Mouse (Mus musculus): ENCODE data around the gene Caln1.
"Not testable (repeated sequence)": the region's sequence is repeated elsewhere in the genome, so short reads cannot be mapped to it uniquely, and the experiment has no call there.

Caln1 gene

DNA sequence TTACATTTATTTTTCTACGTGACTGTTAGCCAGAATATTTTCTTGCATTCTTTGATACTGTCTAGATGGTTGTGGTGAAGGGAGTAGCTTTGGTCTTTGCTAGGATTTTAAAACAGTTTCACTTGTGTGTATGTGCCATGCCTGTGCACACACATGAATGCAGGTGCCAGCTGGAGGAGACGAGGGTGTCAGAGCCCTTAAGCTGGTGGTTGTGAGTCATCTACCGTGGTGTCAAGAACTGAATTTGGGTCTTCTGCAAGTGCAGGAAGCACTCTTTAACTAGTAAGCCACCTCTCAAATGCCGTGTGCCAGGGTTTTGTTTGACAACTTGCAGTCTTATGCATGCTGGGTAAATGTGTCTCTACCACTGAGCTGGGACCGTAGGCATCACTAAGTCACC, 178.2 kb downstream of the Caln1 start:
- DNase-seq (ENCODE audit: low spot score), result no peak

DNA sequence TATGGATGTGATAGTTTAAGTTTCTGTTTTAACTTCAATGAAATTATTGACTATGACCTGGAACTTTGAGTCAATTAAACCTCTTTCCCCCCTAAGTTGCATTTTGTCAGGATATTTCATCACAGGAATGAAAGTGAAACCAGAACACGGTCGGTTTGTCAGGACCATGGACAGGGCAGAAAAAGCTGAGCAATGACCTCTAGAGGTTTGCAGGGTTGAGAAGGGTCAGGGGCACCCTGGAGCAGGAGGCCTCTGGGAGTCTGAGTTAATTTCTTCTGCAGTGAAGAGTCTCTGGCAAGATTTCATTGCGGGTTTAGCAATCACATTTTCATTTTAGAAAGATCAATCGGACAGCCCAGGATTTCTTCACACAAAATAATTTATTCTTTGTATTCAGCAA, 184.7 kb downstream of the Caln1 start:
- DNase-seq (ENCODE audit: low spot score), result no peak

DNA sequence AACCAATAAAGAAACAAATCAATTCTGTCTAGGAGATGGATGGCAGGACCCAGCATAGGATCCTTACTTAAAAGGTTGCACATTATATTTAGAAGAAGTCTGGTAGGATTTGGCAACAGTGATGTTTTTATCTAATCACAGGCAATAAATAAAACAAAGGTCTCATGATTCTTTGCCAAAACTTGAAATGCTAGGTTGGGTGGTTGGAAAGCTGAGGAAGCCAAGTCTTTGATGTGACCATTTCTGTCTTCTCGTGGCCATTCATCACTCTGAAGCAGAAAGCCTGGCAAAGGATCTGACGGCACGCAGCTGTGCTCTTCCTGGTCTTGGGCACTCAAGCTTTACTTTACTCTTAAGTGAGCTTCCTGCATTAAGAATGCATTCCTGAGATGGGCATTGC, 193.9 kb downstream of the Caln1 start:
- DNase-seq (ENCODE audit: low spot score), result no peak

DNA sequence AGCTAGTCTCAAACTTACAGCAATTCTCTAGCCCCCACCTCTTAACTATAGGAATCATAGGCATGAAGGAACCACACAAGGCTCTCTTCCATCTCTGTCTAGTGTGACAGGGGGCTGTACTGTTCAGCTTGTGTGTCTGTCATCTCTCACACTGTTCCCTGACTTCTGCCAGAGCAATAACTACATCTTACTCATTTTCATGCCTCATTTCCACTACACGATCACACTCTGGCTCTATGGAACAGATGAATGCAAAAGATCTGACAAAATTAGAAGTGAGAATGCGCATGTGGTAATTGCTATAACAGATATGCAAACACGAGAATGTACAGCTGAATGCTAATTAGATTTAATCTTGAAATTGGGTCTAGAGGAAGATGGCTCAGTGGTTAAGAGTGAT, 196.7 kb downstream of the Caln1 start:
- no peak for DNase-seq (ENCODE audit: low spot score)

DNA sequence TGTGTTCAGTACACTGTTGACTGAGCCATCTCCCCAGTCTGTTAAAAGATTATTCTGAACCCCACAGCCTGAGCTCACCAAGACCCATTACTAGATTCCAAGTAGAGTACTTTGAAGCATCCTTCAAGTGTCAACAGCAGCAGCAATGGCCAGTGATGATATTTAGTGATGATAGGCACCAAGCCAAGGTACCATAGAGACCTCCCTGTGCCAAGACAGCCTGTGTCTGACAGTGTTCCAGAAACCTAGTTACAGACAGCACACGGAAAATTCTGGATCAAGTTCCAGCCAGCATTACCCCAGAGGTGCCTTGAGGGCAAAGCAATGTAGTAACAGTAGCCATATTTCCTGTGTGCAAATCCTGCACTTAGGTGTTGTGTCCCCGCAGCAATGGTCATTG, 208.3 kb downstream of the Caln1 start:
- no peak for DNase-seq (ENCODE audit: low spot score)

DNA sequence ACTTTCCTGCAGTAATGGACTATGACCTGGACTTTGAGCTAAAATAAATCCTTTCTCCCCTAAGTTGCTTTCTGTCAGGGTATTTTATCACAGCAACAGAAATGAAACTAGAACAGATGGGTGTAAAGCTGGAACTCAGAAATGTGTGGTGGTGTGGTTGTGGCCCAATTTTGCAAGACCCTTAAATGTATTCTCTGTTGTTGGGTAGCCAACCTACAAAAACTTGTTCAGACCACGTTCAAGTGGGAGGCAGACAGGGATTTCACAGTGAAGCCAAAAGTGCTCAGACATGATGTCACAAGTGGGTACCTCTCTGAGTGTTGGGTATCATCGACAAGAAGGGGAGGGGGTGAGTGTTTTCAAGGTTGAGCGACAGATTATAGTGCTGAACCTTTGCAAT, 214.8 kb downstream of the Caln1 start:
- no peak for DNase-seq (ENCODE audit: low spot score)

DNA sequence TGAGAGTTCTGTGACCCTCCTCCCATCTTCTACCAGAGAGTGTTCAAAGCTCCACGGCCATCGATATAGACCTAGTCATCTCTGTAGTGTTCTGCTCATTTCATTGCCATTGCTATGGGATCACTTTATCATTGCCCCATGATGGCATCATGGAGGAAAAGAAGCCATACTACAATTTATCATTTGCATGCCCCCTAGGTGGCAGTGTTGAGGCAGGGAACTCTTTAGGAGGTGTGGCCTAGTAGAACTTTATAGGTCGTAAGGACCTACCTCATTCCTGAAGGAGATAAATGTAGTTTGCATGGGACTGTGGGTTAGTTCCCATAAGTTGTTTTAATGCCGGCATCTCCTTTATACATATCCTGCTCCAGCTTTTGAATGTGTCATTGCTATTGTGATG, 217.0 kb downstream of the Caln1 start:
- no peak for DNase-seq (ENCODE audit: low spot score)

DNA sequence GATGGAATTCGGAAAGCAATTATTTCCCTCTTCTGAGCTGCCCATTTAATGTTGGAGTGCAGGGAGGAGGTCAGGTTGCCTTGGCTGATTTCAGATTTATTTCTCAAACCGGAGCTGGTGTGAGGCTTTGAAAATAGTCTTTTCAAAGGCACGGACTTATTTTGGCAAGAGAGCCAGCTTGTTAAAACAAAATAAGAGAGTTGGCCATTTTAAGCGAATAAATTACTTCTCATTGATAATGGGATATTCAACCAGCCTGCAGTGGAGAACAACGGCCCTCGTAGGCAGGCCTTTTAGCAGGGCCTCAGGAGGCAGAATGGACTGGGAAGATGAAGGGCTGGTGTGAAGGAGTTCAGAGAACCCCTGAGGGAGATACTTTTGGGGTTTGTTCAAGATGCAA, 227.3 kb downstream of the Caln1 start:
- DNase-seq (ENCODE audit: low spot score), result no peak

DNA sequence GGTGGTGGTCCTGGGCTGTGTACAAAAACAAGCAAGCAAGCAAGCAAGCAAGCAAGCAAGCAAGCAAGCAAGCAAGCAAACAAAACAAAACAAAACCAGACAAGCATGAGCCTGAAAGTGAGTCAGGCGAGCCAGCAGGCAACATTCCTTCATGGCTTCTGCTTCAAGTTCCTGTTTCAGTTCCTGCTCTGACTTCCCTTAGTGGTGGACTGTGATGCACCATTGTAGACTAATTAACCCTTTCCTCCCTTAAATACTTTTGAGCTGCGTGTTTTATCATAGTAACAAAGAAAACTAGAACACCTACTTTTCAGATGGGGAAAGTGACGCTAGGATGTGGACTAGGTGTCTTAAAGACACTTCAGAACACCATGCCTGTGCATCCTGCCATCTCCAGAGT, 244.4 kb downstream of the Caln1 start:
- no peak for DNase-seq (ENCODE audit: low spot score)

DNA sequence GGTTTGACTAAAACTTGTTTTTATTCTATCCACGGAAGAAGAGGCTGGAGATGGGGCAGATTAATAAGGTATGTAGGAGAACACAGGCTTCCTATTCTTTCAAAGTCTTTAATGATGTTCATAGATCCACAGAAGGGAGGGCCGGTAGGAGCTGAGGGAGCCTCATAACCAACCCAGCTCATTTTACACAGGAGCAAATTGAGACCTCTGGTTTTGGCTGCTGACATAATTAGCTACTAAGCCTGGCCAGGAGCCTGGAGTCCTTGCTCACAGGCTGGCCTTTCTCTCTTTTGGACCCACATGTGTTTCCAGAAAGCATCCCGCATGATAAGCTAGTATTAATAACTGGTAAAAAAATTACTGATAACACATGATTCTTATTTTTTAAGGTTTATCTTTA, 245.0 kb downstream of the Caln1 start:
- DNase-seq (ENCODE audit: low spot score), result no peak

DNA sequence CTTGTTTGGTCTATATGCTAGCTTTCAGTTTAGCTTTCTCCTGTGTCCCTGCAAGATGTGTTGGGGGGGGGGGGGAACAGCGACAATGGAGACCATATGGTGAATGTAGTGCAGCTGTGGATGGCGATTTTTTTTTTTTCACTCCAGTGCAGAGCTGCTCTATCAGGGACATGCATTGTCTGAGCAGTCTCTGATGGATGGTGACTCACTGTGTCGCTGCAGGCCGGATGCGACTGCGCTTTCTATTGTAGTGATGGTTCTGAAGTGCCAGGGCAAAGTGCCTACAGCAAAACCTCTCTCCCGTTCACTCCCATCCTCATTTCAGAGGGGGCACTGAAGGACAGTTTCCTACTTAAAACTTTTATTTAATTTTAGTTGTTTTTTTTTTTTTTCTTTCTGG, 250.8 kb downstream of the Caln1 start:
- no peak for DNase-seq (ENCODE audit: low spot score)

DNA sequence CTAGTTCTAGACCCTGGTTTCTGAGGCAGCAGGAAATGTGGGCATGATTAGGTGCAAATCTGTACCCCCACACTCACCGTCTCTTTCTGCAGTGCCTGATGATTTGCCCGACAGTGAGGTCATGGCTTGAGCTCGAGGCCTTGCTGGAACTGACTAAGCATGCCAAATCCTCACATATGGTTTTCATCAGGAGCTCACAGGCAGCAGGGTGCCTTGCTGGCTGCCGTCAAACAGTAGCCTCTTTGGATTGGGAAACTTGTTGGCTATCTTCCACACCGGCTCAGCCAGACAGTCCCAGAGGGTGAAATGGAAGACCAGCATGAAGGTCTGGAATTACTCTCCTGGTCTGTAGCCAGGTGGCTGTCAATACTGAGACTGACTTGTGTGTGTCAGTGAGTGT, 254.0 kb downstream of the Caln1 start:
- DNase-seq (ENCODE audit: low spot score), result peak; percentile 28

DNA sequence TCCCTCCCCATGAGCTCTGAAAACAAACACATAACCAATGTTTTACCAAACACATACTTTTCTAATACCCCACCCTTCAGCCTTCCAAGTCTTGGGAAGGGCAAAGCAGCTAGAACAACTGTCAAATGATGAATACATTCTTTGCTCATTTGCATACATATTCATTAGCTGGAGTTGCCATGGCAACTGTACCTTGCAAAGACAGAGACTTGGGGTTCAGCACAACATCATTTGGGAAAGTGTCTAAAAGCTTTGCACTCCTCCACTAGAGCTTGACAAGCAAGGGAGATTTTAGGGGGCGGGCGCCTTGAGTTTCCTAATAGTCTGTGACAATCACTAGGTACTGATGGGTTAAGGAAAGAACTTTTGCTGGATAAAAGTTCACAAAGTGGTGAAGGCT, 258.5 kb downstream of the Caln1 start:
- DNase-seq (ENCODE audit: low spot score), result no peak

DNA sequence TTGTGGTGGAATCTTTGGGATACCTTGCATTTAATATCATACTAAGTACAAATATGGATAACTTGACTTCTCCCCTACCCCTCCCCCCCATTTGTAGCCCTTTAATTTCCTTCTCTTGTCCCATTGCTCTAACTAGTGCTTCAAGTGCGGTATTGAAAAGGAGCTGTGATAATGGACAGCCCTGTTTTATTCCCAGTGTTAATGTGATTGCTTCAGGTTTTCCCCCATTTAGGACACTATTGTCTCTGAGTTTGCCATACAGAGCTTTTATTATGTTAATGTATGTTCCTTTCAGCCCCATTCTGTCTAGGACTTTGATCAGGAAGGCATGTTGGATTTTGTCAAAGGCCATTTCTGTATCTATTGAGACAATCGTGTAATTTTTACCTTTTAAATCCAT, 266.1 kb downstream of the Caln1 start:
- DNase-seq (ENCODE audit: low spot score), result no peak

DNA sequence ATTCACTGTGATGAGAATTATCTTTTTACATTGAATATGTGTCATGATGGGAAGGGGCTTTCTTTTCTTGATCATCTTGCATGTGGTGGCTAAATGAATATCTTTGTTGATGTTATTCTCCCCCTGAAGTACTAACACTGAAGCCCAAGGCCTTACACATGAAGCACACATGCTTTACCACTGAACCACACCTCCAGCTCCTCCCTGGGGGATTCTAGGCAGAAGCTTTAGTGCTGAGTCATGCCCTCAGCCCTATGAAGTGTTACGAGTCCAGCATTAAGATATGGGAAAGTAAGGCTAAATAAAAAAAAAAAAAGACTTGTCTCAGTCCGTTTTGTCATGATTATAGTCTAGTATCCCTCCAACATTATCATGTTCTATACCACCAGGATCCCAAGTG, 272.6 kb downstream of the Caln1 start:
- no peak for DNase-seq (ENCODE audit: low spot score)

DNA sequence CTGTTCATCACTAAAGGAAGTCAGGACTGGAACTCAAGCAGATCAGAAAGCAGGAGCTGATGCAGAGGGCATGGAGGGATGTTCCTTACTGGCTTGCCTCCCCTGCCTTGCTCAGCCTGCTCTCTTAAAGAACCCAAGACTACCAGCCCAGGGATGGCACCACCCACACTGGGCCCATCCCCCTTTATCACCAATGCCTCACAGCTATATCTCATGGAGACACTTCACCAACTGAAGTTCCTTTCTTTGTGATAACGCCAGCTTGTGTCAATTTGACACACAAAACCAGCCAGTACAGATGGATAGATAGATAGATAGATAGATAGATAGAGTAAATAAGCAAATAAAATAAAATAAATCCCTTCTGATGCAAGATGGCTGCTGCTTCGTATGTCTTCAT, 276.9 kb downstream of the Caln1 start:
- DNase-seq (ENCODE audit: low spot score), result not testable (repeated sequence)

DNA sequence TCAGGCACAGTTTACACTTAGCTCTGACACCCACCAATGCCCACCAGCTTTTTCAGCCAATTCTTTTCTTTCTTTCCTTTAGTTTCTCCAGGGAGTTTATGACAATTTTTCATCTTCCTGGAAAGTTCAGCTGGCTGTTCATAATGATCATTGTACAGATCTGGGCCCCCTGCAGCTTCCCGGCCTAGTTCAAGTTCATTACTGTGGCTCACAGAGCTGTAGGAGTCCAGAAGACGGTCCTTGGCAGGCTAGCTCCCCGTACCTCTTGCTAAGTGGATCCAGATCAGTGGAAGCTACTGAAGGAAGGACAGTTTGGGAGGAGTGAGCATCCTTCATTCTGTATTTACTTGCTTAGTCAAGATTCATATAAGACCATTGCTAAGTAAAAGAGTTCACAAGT, 288.9 kb downstream of the Caln1 start:
- no peak for DNase-seq (ENCODE audit: low spot score)

DNA sequence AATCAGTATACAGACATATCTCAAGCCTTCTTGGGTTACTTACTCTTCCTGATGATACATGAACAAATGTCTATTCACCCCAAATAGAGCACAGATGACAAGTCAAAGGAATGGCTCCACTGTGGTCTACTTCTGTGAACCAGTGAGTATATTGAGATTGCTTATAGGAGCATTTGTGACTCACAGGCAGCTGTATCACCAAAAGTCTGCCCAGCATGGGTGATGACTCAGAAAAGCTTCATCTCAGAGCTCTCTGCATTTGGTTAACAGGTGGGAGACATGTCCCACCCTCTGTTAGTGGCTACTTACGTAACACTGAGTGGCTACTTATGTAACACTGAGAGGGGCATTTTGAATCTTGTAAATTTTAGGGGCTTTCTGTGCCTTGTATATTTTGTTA, 296.8 kb downstream of the Caln1 start:
- no peak for DNase-seq (ENCODE audit: low spot score)

DNA sequence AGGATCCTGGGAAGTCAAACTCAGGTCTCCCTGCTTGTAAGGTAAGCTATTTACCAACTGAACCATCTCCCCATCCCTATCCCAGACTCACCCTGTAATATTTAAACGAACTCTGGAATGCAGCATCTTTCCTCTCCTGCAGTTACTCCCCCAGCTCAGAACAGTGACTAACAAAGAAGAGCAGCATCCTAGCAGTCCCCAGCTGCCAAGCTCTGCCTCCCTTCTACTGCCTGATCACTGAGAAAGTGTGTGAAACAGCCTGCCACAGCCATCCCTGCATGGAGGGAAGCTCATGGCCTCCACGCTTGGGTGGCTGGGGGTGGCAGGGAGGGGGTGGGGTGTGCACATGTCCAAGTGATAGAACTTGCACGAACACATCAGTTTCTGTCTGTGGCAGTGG, 303.3 kb downstream of the Caln1 start:
- DNase-seq (ENCODE audit: low spot score), result no peak

DNA sequence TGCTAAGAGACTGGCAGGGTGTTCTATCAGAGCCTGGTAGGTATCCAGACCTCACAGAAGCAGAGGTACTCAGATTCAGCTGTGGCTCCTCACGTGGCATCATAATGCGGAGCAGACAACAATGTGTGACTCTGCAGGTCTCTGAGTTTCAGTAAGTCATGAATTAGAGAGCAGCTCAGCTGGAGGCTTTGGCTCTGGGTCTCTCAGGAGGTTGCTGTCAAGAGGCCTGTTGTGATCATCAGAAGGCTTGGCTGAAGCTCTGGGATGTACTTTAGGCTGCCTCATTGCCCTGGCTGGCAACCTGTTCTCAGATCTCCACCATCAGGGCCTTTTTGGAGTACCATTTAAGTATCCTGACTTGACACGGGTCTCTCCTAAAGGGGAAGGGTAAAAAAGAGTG, 303.8 kb downstream of the Caln1 start:
- DNase-seq (ENCODE audit: low spot score), result no peak

DNA sequence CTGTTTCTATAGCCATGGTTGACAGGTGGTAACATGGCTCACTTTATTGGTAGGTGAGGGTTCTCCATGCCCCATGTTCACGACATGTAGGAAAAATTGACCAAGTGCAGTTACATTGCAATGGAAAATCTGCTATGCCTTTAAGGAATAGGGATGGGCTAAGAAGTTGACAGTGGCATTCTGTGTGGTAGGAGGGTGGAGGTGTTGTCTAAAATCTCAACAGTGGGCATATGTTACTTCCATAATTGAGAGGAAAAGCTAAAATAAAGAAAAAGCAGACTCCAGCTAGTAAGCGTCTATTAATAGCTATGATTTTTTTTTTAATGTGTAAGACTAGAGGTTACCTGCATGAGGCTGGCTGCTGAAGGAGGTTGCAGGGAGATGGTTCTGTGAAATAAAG, 308.6 kb downstream of the Caln1 start:
- no peak for DNase-seq (ENCODE audit: low spot score)

DNA sequence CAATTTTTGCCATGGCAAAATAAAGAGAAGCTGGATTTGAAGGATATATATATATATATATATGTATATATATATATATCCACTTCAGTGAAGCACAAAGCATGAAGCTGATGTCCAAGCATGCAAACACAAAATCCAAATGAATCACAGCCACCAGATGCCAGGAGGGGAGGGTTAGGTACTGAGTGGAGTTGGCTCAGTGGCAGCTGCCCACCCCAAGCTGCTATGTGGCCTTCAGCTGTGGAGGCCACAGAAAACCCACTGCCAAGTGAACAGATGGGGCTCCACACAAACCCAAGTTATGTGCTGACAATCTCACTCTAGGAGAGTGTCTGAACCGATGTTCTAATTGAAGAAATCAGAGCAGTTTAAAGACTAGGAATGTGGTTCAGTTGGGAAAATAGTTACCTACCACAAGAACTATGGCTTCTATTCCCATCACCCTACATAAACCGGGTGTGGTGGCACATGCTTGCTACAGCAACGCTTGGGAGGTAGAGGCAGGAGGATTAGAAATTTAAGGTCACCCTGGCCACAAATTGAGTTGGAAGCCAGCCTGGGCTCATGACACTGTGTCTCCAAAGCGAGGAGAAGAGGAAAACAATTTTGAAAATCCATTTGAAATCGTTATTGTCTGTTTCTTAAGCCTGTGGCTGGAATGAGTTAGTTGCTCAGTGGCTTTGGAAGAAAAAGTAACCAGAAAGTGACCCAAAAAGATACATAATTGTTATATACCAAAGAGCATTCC, 316.8 kb downstream of the Caln1 start:
- no peak for DNase-seq (ENCODE audit: low spot score)

DNA sequence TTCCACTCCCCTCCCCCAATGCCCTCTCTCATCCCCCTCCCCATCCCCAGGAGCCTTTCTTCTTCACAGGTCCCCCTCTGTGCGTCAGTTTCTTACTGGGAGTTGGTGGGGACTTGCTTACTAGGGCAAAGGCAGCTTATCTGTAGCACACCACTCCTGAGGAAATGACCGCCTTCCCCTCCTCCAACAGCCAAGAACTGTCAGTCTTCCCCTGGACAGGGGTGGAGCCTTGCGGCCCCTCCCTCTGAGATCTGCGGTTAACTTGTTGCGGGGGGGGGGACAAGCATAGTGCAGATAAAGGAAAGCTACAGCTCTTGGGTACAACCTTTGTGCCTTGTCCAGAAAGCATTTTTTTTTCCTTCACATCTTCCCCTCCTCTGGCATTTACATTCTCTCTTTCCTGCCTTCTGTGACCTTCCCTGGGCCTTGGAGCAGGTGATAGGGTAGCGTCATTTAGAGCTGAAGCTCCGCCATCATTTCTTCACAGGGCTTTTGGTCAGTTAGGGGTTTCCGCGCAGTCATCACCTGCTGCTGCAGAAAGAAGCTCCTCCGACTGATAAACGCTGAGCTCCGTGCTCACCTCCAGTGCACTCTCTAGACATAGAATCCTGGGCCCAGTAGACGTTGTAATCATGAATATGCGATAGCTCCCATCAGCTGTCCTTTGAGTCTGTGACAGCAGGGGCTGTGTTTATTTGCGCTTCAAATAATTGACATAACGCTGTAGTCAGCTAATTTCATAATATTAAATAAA, 319.3 kb downstream of the Caln1 start:
- no peak for DNase-seq (ENCODE audit: low spot score)

DNA sequence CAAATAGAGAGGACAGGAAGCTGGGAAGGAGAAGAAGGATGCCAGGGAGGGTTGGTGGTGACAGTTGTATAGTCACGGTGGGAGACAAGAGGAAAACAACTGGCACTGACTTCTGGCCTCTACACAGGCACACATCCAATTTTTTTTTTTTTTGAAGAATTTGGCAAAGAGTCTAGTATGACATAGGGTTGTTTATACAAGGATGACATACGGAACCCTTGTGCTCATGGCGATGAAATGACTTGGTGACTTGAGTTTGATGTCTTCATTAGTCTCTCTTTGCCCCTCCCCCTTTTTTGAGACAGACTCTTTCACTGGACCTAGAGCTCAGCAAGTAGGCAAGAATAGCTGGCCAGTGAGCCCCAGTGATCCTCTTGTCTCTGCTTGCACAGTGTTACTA, 322.1 kb downstream of the Caln1 start:
- DNase-seq (ENCODE audit: low spot score), result no peak

Data from urinary bladder, postnatal 14 days (tissue).